Mouse (Mus musculus) stomach, postnatal 0 days (tissue): Measurements from ENCODE around the gene Cactin.

Experiments used
- CTCF ChIP-seq: IDR thresholded peaks from 2 replicates; pipeline ENCODE4 v1.5.1; 2016; ENCODE audit warnings: antibody characterized with exemption, low read depth, mild to moderate bottlenecking, moderate library complexity
- EP300 ChIP-seq: optimal IDR thresholded peaks from 2 replicates; pipeline ENCODE3; 2016; ENCODE audit warnings: antibody characterized with exemption

GRCm38 (mm10) chr10:81291511-81292104 lies 29.3 kb upstream of the Cactin start, which contains the start of gene Tjp3:
- TF ChIP-seq CTCF, result no peak
- TF ChIP-seq EP300, result no peak
